Mouse (Mus musculus): ENCODE data around the gene Rflna. TPM values are rescaled to one million over a fixed set of nuclear protein-coding genes. Genes with fewer than 3 reads are reported as not detected.

The Rflna gene
- polyA plus RNA-seq, 1 experiment from 2014 or later: 9.3 TPM

DNA sequence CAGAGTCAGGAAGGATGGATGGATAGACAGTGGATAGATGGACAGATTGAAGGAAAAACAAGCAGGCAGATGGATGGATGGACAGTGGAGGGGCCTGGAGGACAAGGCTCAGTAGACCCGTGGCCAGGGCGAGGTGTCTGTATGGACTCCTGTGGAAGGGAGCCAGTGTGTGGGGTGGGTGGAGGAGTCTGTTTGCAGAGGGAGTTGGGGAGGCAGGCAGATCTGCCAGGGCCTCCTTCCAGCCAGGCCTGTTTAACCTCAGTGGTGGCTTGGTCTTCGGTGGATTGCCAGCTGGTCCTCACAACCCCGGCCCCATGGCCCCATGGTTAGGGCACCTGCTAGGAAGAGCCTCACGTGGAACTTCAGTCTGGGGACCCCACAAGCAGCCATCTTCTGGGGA is 3.9 kb downstream of the Rflna start:
- Histone ChIP-seq H3K9ac (peak overlapping the region; percentile 16; the same call in 1 of the 2 replicates), H3K9me3 (ENCODE audit: low read depth, low read length) (no peaks in the 10 kb centered on the region), H3K4me2 (no peak overlapping the region), H3K4me1 (ENCODE audit: insufficient read depth) (peaks cover 19% of the 10 kb centered on the region), H3K36me3 (ENCODE audit: insufficient read depth) (peaks cover 29% of the 10 kb centered on the region; the same call in 1 of the 2 replicates), H3K4me3 (ENCODE audit: low read depth, low read length) (no peak overlapping the region), H3K27ac (ENCODE audit: low read depth) (no peak overlapping the region), H3K27me3 (ENCODE audit: insufficient read depth, low read length) (0 out of 2 replicates have a peak, but pooled peaks cover 3% of the 10 kb centered on the region)
- DNase-seq (no peak), ATAC-seq (ENCODE audit: insufficient read depth) (peak; percentile 9; the same call in 1 of the 2 replicates)
- TF ChIP-seq CTCF (IDR thresholded peaks at IDR 0.05; ENCODE audit: low read depth): no peak
- 62% methylated on average over 5 of the region's 5 CpGs for WGBS

DNA sequence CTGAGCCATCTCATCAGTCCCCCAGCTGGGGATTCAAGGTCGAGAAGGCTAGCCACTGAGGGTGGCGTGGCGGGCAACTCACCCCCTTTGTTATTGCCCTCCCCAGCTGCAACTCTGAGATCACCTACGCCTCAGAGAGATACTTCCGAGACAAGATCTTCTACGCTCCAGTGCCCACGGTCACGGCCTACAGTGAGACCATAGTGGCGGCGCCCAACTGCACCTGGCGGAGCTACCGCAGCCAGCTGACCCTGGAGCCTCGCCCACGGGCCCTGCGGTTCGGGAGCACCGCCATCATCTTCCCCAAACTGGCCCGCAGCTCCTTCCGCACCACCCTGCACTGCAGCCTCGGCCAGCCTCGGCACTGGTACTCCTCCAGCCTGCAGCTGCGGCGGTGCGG is 8.1 kb downstream of the Rflna start:
- no peak overlapping the region for H3K27ac ChIP-seq (ENCODE audit: low read depth)
- DNase-seq (no peak), ATAC-seq (ENCODE audit: insufficient read depth) (no peak)
- no peaks in the 10 kb centered on the region for H3K27me3 ChIP-seq (ENCODE audit: insufficient read depth, low read length)
- H3K4me2 ChIP-seq: no peak overlapping the region
- peaks cover 1% of the 10 kb centered on the region; the same call in 1 of the 2 replicates for H3K4me1 ChIP-seq (ENCODE audit: insufficient read depth)
- TF ChIP-seq CTCF (IDR thresholded peaks at IDR 0.05; ENCODE audit: low read depth): no peak
- H3K9ac ChIP-seq: no peak overlapping the region
- no peak overlapping the region for H3K4me3 ChIP-seq (ENCODE audit: low read depth, low read length)
- WGBS: 88% methylated on average over 24 of the region's 24 CpGs
- no peaks in the 10 kb centered on the region for H3K9me3 ChIP-seq (ENCODE audit: low read depth, low read length)
- peaks cover 64% of the 10 kb centered on the region for H3K36me3 ChIP-seq (ENCODE audit: insufficient read depth)

DNA sequence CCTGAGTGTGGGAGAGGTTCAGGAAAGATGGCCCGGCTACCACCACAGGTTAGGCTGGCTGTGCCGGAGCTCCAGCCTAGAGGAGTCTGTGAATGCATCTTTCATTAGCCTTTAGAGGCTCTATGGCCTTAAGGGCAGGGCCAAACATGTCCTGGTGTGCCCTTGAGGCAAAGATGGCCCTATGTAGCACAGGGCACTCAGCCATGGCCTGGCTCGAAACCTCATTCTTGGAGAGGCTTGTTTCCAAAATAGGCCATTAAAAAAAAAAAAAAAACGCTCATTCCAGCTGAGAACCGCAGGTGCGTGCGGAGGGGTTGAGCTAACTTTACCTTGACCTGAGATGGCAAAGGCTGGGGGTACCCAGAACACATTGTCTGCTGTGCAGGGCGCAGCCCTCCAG is 8.6 kb downstream of the Rflna start:
- TF ChIP-seq CTCF (IDR thresholded peaks at IDR 0.05; ENCODE audit: low read depth): no peak
- no peak overlapping the region for H3K27ac ChIP-seq (ENCODE audit: low read depth)
- no peak for DNase-seq
- peaks cover 69% of the 10 kb centered on the region for H3K36me3 ChIP-seq (ENCODE audit: insufficient read depth)
- H3K9ac ChIP-seq: no peak overlapping the region
- no peak overlapping the region for H3K4me2 ChIP-seq
- H3K9me3 ChIP-seq (ENCODE audit: low read depth, low read length): no peaks in the 10 kb centered on the region
- no peaks in the 10 kb centered on the region for H3K4me1 ChIP-seq (ENCODE audit: insufficient read depth)
- no peak for ATAC-seq (ENCODE audit: insufficient read depth)
- no peaks in the 10 kb centered on the region for H3K27me3 ChIP-seq (ENCODE audit: insufficient read depth, low read length)
- no peak overlapping the region for H3K4me3 ChIP-seq (ENCODE audit: low read depth, low read length)
- 89% methylated on average over 8 of the region's 8 CpGs for WGBS

DNA sequence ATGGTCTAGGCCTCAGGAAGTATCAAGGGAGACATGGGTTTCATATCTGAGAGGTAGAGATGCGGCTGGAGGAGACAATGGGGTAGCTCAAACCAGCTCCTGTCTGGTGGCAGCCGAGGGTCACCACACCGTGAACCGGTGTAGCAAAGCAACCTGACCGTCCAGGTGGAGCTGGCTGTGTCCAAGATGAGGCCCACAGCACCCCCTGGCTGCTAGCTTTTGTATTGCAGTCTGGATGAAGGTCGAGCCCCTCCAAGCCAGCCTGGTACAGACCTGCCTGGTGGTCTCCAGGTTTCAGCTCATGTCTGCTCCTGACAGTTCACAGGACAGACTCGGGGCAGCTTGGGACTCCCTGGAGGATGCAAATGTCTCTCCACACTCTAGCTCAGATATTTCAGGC is 11.5 kb downstream of the Rflna start:
- no peak overlapping the region for H3K9ac ChIP-seq
- WGBS: 39% methylated on average over 7 of the region's 7 CpGs
- no peaks in the 10 kb centered on the region for H3K27me3 ChIP-seq (ENCODE audit: insufficient read depth, low read length)
- TF ChIP-seq CTCF (IDR thresholded peaks at IDR 0.05; ENCODE audit: low read depth): peak; percentile 91
- no peaks in the 10 kb centered on the region for H3K4me1 ChIP-seq (ENCODE audit: insufficient read depth)
- peaks cover 89% of the 10 kb centered on the region for H3K36me3 ChIP-seq (ENCODE audit: insufficient read depth)
- H3K4me2 ChIP-seq: no peak overlapping the region
- H3K27ac ChIP-seq (ENCODE audit: low read depth): no peak overlapping the region
- ATAC-seq (ENCODE audit: insufficient read depth) (0 out of 2 replicates have a peak, but pooled peaks have one; percentile 3), DNase-seq (peak; percentile 73)
- H3K4me3 ChIP-seq (ENCODE audit: low read depth, low read length): no peak overlapping the region
- H3K9me3 ChIP-seq (ENCODE audit: low read depth, low read length): no peaks in the 10 kb centered on the region

DNA sequence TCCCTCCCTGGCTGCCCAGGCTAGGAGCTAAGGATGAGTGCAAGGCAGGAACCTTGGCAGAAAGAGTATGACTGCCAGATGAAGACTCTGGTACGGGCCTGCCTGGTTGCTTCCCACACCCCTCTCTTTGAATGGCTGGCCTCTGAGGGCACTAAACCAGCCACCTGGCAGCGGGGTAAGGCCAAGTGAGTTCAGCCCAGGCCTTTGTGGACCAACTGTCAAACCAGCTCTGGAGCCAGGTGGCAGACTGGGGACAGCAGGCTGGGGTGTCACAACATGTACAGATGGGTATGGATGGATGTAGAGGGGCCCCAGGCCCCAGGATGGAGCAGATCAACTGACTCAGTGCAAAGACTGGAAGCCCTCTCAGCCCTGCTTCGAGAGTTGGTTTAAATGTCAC is 12.0 kb downstream of the Rflna start:
- Histone ChIP-seq H3K36me3 (ENCODE audit: insufficient read depth) (peaks cover 88% of the 10 kb centered on the region), H3K9ac (no peak overlapping the region), H3K27me3 (ENCODE audit: insufficient read depth, low read length) (no peaks in the 10 kb centered on the region), H3K9me3 (ENCODE audit: low read depth, low read length) (no peaks in the 10 kb centered on the region), H3K4me3 (ENCODE audit: low read depth, low read length) (no peak overlapping the region), H3K27ac (ENCODE audit: low read depth) (no peak overlapping the region), H3K4me2 (no peak overlapping the region), H3K4me1 (ENCODE audit: insufficient read depth) (no peaks in the 10 kb centered on the region)
- TF ChIP-seq CTCF (IDR thresholded peaks at IDR 0.05; ENCODE audit: low read depth): no peak
- WGBS: 78% methylated on average over 3 of the region's 3 CpGs
- DNase-seq (no peak), ATAC-seq (ENCODE audit: insufficient read depth) (no peak)

DNA sequence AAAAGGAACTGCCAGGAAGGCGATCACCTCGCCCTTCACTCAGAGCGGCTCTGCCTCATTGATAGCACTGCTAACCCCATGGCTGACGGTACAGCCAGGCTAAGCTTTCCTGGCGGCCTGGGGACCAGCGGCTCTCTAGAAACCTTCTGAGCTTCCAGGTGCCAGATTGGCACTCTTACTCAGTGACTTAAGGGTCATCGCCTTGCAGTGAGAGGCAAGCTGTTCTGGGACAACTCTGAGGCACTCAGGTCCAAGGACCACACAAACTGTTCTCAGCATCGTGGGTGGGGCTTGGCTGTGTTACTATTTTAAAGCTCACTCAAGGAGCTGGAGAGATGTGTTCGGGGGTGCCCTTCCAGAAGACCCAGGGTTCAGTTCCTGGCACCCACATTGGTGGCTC is 12.6 kb downstream of the Rflna start:
- Histone ChIP-seq H3K4me1 (ENCODE audit: insufficient read depth) (no peaks in the 10 kb centered on the region), H3K9ac (no peak overlapping the region), H3K4me3 (ENCODE audit: low read depth, low read length) (no peak overlapping the region), H3K4me2 (no peak overlapping the region), H3K36me3 (ENCODE audit: insufficient read depth) (peaks cover 83% of the 10 kb centered on the region), H3K27me3 (ENCODE audit: insufficient read depth, low read length) (no peaks in the 10 kb centered on the region), H3K9me3 (ENCODE audit: low read depth, low read length) (no peaks in the 10 kb centered on the region), H3K27ac (ENCODE audit: low read depth) (no peak overlapping the region)
- 86% methylated on average over 9 of the region's 9 CpGs for WGBS
- TF ChIP-seq CTCF (IDR thresholded peaks at IDR 0.05; ENCODE audit: low read depth): no peak
- ATAC-seq (ENCODE audit: insufficient read depth) (no peak), DNase-seq (no peak)

DNA sequence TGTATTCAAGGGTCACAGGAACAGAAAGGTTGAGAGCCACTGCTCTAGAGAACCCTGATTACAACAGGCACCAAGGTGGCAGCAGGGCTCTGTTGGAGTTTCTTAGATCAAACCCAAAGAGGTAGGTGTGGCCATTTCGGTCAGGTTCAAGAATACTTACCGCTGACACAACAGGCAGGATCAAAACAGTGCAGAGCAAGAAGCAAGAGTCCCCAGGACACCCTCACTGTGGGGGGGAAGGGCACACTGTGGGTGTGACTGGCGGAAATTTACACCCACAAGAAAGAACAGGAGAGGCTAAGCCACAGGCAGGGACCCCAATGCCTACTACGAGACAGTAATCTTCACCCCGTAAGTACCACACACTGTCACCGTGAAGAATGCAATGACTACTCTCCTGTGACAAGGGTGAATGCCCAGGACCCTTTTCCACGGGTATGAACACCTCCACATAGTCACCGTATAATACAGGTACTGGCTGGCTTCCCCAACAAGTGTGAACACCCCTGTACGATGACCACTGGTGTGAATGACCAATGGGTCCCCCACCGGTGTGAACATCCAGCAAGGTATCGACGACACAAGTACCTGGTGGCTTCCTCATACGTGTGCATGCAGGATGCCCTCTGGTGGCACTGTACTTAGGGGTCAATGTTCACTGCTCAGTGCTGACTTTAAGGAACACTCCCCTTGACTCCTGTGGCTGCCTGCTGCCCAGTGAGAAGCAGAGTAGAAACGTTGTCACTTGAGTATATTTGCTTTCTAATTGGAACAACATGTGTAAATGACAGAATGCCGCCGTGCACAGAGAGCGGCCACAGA is 13.6 kb downstream of the Rflna start:
- Histone ChIP-seq H3K4me1 (ENCODE audit: insufficient read depth) (no peaks in the 10 kb centered on the region), H3K27me3 (ENCODE audit: insufficient read depth, low read length) (no peaks in the 10 kb centered on the region), H3K4me3 (ENCODE audit: low read depth, low read length) (no peak overlapping the region), H3K27ac (ENCODE audit: low read depth) (no peak overlapping the region), H3K9ac (no peak overlapping the region), H3K4me2 (no peak overlapping the region), H3K9me3 (ENCODE audit: low read depth, low read length) (no peaks in the 10 kb centered on the region), H3K36me3 (ENCODE audit: insufficient read depth) (peaks cover 80% of the 10 kb centered on the region)
- no peak for ATAC-seq (ENCODE audit: insufficient read depth)
- 84% methylated on average over 17 of the region's 17 CpGs for WGBS
- peak; percentile 19; the same call in 1 of the 2 replicates for TF ChIP-seq CTCF (IDR thresholded peaks at IDR 0.05; ENCODE audit: low read depth)
- DNase-seq: no peak

All from lung, embryonic 14.5 days (tissue).